Mouse (Mus musculus) left cerebral cortex, adult 9 months (tissue): ENCODE measurements around the gene Hapln3.

Source experiments
- DNase-seq, 2 experiments: peaks; one replicate each; pipeline ENCODE4 v3.0.0; 2022; ENCODE audit warnings: low spot score in 2 of 2

Gene Hapln3

DNA sequence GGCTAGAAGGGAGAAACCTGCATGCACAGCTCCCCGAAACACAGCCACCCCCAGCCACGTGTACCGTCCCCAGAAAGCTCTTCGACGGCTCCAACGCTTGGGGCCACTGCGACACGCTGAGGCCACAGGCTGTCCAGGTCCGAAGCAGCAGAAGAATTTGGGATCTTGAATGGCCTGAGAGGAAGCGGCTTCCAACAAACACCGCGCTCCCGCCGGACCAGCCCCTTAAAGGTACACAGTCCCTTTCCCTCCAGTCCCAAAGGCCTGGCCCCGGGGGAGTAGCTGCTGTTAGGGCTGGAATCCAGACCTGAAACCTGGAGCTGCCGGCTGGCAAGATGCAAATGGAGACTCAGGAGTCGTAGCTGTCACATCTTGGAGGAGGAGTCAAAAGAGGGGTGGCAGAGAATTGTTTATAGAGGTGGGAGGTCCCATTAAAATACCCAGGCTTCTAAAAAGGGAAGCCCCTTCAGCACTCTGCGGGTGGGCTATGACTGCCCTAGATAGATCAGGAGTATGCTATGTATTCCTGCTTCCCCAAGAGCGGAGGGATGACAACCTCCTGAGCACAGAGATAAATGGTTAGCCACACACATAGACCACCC is at the start of gene Hapln3:
Hapln3 (minus strand) TSS at position 176 of the 602 bp plus-strand sequence.
- no peak for DNase-seq

DNA sequence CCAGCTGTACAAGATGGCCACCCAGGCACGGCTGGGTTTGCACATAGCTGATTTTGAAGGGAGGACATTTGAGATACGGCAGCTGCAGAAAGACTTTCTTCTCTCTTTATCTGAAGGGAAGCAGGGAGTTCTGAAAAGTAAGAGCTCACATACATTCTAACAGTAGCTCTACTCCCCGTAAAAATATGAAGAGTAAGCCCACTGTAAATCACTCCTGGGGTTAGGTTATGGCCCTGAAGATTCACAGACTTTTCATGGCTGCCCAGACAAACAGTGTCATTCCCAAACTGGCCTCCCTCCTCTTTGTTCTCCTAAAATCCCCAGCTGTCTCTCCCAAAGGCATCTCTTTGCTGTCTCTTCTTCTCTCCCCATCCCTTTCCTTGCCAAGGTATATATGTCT is 43.0 kb upstream of the Hapln3 start:
- DNase-seq = no peak

DNA sequence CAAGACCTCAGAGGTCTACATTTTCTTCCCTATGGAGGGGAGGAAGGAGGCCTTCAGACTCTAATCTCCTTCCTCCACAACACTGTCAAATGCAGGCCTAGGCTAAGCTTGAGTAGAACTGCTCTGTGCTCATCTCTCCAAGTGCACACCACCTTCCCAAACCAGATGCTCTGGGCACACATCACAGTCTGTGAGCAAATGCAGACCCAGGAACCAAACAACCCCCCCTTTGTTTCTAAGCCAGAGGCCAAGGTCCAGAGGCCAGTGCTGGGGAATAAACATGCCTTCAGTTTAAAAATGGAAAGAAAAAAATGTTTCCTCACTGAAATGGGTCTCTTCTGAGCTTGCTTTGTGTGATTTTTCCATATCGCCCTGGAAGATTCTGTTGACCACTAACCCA is 41.0 kb upstream of the Hapln3 start:
- no peak for DNase-seq

DNA sequence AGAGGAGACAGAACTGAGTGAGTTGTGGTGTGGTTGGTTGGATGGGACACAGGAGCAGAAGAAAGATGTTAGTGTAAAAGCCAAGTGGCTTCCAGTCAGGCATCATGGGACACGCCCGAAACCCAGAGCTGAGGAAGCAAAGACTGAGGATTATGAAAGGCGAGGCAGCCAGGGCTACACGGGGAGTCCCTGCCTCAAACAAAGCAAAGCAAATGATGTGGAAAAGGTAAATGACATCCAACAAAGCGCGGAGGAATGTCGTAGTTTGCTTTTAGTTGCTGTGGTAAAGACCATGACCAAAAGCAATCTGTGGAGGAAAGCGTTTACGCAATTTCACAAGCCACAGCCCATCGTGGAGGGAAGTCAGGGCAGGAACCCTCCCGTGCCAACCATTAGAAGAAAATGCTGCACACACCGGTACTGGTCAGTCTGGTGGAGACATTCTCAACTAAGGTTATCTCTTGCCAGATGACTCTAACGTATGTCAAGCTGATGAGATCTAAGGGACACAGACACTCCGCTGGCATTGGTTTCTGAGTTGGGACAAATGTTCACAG is 36.3 kb upstream of the Hapln3 start:
- DNase-seq = no peak

DNA sequence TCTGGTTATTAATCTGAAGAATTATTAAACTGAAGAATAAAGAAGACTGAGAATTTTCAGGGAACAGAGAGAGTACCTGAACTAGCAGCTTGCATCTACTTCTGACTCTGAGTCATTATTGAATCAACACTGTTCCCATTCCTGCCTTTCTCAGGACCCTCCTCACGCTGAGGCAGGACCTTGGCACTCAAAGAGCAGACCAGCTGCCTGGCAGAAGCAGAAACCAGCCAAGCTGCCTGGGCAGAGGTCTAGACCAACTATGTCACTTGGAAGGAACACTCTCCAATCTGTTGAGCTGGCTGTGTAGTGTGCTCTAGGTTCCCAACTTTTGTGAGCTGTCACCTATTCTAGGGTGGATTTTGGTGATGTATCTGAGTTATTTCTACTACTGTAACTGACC is 28.6 kb upstream of the Hapln3 start:
- DNase-seq = no peak

DNA sequence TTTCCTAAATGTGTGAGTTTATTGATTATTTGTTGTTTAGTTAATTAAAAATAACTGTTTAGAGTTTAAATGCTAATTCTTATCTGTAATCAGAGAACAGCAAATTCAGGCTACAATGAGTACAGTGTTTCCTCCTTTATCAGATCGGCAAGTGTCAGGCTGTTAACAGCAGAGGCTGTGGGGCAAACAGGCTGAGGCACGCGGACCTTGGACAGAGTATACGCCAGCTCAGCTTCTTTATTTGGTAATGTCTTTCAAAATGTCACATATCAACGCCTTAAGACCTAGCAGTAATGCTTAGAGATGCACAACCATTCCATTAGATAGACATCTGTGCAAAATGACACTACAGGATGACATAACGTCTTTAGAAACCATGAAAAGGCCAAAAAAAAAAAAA is 18.7 kb upstream of the Hapln3 start:
- no peak for DNase-seq

DNA sequence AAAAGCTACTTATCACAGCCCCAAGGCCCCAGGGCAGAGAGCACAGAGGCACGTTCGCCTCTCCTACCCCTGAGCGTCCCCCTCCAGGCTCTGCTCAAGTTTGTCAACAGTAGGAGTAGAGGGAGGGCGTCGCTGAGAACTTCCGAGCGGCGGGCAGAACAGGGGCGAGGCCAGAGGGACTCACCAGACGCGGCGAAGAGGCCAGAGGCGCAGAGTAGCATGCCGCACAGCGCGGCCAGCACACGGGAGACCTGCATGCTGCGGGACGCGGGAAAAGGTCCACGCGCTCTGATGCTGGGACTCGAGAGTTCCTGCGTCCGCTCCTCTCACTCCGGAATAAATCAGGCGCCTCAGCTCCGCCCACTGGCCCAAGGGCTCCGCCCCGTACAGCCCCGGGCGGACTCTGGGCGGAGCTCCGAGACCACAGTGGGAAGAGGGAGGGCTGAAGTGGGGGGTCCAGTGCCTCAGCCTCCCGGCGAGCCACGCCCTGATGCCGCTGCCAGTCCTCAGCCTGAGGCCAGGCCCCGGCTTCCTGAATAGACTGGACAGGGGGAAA is 18.0 kb upstream of the Hapln3 start, which contains the start of gene Mfge8:
Mfge8 (minus strand) TSS at position 350 of the 556 bp plus-strand sequence.
- peak in 1 of 2 experiments; percentile 75 for DNase-seq

DNA sequence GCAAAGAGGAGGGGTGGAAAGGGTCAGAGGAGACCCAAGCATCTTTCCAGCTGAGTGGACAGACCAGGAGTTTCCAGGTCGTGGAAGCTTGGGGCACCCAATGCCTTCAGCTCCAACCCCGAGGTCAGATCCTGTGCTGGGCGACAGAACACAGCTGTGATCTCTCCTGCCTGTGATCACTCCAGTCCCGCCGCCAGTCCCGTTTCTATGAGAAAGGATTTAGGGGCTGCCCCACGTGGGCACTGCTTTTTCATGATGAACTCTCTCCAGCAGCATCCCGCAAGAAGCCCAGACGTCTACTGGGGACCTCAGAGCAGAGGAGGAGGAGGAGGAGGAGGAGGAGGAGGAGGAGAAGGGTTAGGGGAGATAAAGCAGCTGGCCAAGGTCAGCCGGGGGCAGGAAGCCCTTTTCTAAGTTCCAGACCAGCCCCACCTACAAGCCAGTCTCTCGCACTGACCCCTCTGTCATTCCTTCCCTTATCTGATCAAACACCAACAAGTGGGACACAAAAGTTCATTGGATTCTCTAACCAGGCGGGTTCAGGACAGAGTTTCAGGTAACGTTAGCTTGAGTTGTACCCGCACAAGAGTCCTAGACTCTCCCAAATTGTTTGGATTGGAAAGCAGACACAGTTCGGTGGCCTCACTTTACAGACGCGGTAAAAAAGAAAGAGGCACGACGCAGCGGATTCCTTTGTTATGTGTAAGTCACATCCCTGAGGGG is 17.3 kb upstream of the Hapln3 start:
- no peak for DNase-seq

DNA sequence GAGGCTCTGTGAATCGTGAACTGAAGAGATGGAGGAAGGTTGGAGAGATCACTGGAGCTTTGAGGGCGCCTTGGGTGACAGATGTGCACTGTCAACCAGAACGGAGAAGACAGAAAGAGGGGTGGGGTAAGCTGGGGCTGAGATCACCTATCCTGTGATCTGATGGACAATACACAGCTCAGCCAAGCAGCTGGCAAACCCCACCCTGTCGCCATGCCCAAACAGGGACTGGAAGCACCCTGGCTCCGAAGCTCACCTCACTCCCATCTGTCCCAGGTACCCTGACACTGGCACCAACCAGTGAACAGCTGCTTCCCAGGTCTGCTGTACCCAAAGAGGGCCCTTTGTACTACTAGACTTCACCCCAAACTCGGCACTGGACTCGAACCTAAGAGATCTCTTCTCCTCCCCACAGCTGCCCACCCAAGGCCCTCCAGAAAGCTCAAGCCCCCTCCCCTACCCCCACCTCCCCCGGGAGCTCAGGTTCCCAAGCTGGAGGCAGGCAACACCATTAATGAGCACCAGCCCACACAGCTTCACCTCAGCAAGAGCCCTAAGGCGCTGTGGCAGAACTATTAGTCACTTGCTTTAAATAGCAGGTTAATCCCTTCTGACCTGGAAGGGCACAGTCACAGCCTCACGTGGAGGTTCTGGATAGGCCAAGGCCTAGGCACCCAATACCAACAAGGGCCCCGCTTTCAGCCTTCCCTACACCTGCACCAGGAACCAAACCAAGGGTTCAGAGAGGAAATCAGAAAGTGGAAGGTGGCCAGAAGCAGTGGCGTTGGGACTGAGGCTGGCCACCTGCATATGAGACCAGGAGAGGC is 16.4 kb upstream of the Hapln3 start:
- no peak for DNase-seq

DNA sequence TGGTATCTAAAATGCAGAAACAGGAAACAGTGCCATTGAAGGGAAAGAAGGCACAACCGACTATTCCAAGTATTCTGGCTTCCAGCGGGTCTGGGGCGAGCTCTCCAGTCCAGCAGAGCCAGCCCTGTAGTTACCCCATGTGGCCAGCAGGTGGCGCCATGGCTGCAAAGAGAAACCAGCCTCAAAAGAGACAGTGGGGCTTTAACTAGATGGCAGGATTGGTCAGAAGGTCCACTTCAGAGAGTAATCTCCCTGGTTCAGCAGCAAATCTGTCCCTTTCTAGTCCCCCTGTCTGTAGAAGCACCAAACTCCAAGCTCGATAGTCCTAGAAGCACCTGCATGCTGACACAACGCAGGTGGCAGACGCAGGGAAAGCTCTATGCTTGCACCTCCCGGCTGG is 10.1 kb upstream of the Hapln3 start:
- DNase-seq = peak in 1 of 2 experiments; percentile 87

DNA sequence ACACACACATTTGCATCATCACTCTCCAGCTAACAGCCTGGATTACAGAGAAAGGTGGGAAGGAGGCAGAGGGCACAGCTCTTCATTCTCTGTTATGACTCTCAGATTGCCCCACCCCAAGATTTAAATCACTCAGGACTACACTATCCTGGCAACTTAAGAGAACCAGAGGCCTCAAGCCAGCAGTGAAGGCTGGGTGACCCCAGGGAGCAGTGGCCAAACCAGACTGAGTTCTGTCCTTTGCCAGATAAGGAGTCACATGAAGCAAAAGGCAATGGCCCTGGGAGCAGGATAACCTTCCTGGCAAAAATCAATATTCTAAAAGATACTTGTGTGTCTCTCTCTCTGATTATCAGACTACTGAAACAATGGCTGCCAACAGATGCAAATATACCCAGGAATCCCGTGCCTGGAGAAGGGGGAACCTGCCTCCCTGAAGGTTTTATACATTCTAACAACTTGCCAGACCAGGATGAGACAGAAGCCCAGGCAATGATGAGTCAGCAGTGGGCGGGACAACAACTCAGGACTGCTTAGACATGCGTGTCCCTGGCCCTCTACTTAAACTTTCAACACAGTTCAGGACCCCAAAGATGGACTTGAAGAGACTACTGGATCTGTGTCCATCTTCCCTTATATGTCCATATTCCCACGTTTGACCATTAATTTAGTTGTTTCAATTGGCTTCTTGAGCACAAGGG is 9.2 kb upstream of the Hapln3 start:
- DNase-seq = no peak

DNA sequence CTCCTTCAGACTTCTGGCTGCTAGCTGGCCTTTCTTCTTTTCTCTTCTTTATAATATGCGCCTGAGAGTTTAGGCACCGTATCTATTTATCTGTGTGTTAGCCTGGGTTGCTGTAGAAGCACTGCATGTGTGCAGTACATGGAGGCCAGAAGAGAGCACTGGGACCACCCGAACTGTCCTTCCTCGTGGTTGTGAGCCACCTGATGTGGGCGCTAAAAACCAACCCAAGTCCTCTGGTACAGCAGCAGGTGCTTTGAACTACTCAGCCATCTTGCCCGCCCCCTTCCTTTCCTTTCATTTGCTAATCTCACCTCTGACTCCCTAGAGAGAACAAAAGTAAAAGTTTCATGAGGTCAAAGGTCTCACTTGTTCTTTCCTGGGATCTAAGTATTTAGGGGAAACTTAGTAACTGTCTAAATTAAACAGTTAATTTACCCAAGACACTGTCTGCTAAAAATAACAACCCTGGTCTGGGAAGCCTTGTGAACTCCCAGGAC is 8.6 kb upstream of the Hapln3 start:
- DNase-seq = no peak

DNA sequence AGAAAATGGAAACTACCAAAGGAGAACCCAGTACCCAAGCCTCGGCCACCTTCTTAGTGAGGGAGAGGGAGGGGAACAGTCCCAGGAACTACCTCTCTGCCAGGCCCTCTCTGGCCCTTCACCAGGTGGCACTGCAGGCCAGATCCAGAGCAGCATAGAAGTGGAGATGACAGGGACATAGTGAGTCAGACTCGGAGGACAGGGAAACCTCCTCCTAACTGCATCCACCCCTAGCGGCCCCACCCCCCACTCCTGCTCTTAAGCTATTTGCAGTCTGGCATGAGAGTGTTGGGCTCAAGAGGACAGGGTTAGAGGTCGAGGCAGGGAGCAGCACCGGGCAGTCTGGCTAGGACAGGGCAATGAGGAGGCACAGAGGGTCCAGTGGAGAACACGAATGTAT is 2.6 kb upstream of the Hapln3 start:
- no peak for DNase-seq

DNA sequence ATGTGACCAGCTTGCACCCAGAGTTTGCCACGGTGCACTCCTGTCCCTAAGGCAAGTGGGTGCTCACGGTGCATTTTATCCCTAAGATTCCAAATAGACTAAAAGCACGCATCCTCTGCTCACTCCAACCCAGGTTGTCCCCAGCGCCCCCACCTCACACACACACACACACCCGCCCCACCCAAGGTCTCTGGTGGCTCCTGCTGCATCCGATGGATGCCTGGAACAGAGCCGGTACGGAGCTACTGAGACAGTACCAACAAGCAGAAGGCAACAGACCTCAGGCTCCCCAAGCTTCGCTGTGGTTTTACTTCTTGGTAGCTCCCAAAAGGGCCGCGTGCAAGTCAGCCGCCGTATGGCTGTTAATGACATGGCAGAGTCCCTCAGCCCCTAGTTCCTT is 433 bp downstream of the Hapln3 start:
- DNase-seq = no peak

DNA sequence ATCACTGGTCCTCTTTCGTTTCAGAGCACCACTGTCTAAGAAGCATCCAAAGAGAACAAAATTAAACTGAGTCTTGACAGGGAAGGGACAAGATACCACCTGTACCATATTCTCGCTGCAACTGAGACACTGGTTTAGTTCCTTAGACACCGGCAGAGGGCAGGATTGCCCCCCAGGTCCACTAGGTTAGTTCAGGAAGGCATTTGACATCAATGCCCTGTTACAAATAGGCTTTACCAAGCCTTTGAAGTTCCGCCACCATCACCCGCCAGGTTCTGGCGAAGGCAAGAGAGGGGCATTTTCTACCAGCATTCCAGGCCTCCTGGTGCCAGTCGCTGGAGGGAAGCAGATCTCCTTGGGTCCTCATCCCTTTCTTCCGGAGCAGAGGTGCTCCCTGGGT is 935 bp downstream of the Hapln3 start:
- no peak for DNase-seq

DNA sequence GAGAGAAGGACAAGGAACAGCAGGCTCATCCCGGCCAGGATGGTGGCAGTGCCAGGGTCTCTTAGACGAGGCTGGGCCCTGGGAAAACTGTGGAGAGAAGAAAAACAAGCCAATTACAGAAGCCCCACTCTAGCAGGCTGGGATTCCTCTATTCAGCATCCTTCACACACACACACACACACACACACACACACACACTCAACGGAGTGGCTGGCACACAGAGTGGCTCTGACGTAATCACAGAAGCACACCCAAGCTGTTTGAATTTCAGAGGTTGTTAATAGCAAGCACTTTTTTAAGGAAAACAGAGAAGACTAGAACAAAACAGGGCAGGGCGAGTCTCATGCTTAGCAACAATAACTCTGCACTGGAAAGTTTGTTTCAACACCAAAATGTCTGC is 7.4 kb downstream of the Hapln3 start:
- DNase-seq = no peak

DNA sequence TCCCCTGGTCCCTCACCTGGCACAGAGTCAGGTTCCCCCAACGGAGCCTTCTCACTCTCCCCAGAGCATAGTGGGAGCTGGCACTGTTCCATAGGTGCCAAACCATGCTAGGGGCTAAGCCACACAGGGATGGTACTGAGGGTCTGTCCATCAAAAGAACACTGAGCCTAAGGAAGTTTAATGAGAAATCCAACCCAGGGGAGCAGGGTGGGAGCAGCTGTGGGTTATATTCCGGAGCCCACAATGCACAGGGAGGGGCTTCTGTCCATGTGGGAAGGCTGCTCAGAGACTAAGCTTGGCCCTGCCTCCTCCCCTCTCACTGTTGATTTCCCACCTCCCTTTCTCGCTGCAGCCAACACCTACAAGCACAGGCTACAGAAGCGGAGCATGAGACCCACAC is 17.0 kb downstream of the Hapln3 start:
- no peak for DNase-seq

DNA sequence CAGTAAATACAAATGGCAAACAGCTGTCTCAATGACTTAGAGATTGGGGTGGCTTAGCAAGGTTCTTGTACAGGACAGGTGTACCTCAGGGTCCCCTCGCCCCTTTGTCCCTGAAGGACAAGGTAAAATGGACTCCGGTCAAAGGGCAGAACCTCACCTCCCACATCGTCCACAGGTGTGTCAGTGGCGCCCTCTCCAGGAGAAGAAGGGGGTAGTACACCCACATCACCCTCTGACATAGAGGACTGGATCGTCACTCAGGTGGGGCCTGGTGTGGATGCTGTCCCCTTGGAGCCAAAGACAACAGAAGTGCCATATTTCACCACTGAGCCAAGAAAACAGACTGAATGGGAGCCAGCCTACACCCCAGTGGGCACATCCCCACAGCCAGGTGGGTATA is 34.3 kb downstream of the Hapln3 start:
- DNase-seq = no peak

DNA sequence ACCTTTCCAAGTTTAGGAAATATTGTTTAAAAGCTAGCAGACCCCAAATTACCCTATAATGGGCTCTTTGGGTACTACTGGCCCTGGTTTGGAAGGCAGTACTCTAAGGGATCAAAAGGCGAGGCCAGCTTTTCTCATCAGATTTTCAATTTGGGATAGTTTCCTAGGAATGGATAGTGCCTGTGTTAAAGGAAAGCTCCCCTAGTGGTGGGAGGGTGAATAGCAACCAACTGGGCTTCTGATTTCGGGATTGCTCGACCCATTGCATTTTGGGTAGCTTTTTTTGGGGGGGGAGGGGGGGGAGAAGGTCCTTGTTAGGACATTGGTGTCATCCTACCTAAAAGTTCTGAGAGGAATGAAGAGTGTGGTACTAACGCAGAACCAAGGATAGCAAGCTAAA is 41.7 kb downstream of the Hapln3 start:
- peak in 1 of 2 experiments; percentile 29 for DNase-seq

DNA sequence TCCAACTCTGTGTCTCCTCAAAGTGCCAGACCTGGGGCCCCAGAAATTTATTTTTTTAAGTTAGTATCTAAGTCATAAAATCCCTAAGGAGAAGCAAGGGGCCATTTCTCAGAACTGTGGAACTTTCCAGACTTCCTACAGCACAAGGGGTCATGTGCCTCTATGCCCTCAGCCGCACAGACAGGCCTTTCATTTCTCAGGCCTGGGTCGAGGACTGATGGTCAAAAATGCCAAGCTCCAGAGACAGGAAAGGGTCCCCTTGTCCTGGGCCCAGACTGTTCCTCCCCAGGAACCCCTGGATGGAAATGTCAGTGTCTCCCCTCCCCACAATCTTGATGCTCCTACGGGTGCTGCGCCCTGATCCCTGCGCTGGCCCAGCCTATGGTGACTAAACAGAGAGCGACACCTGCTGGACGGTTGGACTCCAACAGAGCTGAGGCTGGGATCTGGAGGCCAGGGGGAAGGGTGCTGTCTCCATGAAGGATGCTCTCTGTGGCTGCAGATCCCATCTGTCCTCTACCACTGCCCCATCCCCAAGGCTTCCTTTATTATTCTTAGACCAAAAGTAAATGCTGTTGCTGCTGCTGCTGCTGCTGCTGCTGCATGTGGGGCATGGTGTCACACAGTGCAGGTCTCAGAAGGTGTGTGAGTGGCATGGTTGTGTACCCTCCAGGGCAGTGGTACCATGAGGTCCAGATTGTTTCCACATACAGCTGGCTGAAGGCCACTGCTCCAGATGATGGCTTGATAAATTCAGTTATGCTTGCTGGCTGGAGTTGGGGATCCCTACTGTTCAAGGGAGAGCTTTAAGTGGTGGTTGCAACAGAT is 50.0 kb downstream of the Hapln3 start:
- peak in 1 of 2 experiments; percentile 66 for DNase-seq
